ENCODE assay signal across 26 mouse cellular contexts in the genomic region with DNA sequence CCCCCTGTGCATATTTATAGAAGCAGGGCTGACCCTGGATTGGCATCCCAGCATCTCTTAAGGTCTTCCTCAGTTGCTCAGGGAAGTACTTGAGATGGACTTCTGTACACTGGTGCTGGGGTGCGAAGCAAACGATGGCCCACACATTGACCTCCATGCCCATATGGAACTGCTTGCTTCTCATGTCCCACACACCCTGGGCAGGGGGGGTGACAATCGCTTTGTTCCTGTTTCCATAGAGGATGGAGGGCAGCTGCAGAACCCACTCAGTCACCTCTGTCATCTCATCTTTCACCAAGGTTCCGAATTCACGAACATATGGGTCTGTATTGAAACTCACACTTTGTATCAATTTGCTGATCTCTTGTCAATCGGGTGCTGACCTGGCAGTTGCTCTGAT.
"Had no signal": no experiment of that assay in that cellular context is flagged by ENCODE, and none has a peak within 500 bp of the region (broad histone marks: within the 10 kb centered on the region; RNA-seq: fewer than 3 reads in every experiment).

No protein-coding gene starts in this region.

- H3K27me3 ChIP-seq: heart, embryonic 13.5 days; heart, embryonic 15.5 days; hindbrain, embryonic 13.5 days; hindbrain, embryonic 15.5 days; kidney, embryonic 15.5 days; limb, embryonic 12.5 days; liver, embryonic 13.5 days had no signal

- ATAC-seq: forebrain, postnatal 0 days; hindbrain, postnatal 0 days; intestine, embryonic 16.5 days had no signal

- DNase-seq: forebrain, postnatal 0 days; gastrocnemius, adult 2 months; gastrocnemius, postnatal 10 days; gastrocnemius, postnatal 25 days; heart, adult 18-20 months; heart, postnatal 14 days; heart, postnatal 36 days; kidney, adult 11 months; kidney, adult 2 months; kidney, adult 9 months; kidney, postnatal 14 days; kidney, postnatal 36 days; layer of hippocampus, adult 9-11 months; layer of hippocampus, postnatal 36 days; left cerebral cortex, postnatal 4 days; liver, embryonic 13.5 days had no signal

- H3K9me3 ChIP-seq: heart, embryonic 13.5 days; heart, embryonic 15.5 days; hindbrain, embryonic 13.5 days; hindbrain, embryonic 15.5 days; kidney, embryonic 15.5 days; limb, embryonic 12.5 days; liver, embryonic 13.5 days had no signal

- H3K27ac ChIP-seq: gastrocnemius, adult 2 months; heart, embryonic 13.5 days; heart, embryonic 15.5 days; hindbrain, embryonic 13.5 days; hindbrain, embryonic 15.5 days; hindbrain, postnatal 0 days; kidney, embryonic 15.5 days; kidney, postnatal 0 days; limb, embryonic 12.5 days; liver, embryonic 13.5 days had no signal

- H3K9ac ChIP-seq: forebrain, postnatal 0 days; heart, embryonic 13.5 days; heart, embryonic 15.5 days; hindbrain, embryonic 13.5 days; hindbrain, embryonic 15.5 days; kidney, embryonic 15.5 days; limb, embryonic 12.5 days; liver, embryonic 13.5 days had no signal

- H3K4me3 ChIP-seq: gastrocnemius, adult 2 months; heart, embryonic 13.5 days; heart, embryonic 15.5 days; hindbrain, embryonic 13.5 days; hindbrain, embryonic 15.5 days; kidney, embryonic 15.5 days; limb, embryonic 12.5 days; liver, embryonic 13.5 days had no signal

- H3K4me1 ChIP-seq: heart, embryonic 13.5 days; heart, embryonic 15.5 days; hindbrain, embryonic 13.5 days; hindbrain, embryonic 15.5 days; kidney, embryonic 15.5 days; limb, embryonic 12.5 days; liver, embryonic 13.5 days had no signal

- H3K36me3 ChIP-seq: heart, embryonic 13.5 days; heart, embryonic 15.5 days; hindbrain, embryonic 13.5 days; hindbrain, embryonic 15.5 days; kidney, embryonic 15.5 days; limb, embryonic 12.5 days; liver, embryonic 13.5 days had no signal

- H3K4me2 ChIP-seq: heart, embryonic 11.5 days; heart, embryonic 13.5 days; heart, embryonic 15.5 days; hindbrain, embryonic 13.5 days; hindbrain, embryonic 15.5 days; kidney, embryonic 15.5 days; limb, embryonic 12.5 days; liver, embryonic 13.5 days had no signal
